Mouse (Mus musculus): ENCODE data around the gene Nrd1. TPM values are rescaled to one million over a fixed set of nuclear protein-coding genes. Genes with fewer than 3 reads are reported as not detected.

Gene Nrd1
- 24.6 and 28.8 TPM in 2 replicates for polyA plus RNA-seq (2012)

GRCm38 (mm10) chr4:108999999-109000950, at the start of gene Nrd1:
Nrd1 (plus strand) TSS chr4:109000655.

Other genes with a start within 250 kb of the Nrd1 start
- gene Zfyve9, start 219.9 kb upstream of the Nrd1 start, polyA plus RNA-seq (2012) = 0.03 and 0.05 TPM in 2 replicates
- 7.1 and 8.3 TPM in 2 replicates for gene Btf3l4, start 167.0 kb upstream of the Nrd1 start, polyA plus RNA-seq (2012)
- 12.2 and 17.6 TPM in 2 replicates for gene Txndc12, start 166.1 kb upstream of the Nrd1 start, polyA plus RNA-seq (2012)
- gene Kti12, start 152.9 kb upstream of the Nrd1 start, polyA plus RNA-seq (2012) = 72.4 and 73.7 TPM in 2 replicates
- 0.25 and 0.47 TPM in 2 replicates for gene A730015C16Rik, start 152.0 kb upstream of the Nrd1 start, polyA plus RNA-seq (2012)
- 0.06 TPM in 1 of 2 replicates, not detected in the other for gene Rab3b, start 121.6 kb upstream of the Nrd1 start, polyA plus RNA-seq (2012)
- 5.9 and 7.4 TPM in 2 replicates for gene Osbpl9, start 201.6 kb downstream of the Nrd1 start, polyA plus RNA-seq (2012)
- gene Calr4, start 233.8 kb downstream of the Nrd1 start, polyA plus RNA-seq (2012) = 0.04 TPM in 1 of 2 replicates, not detected in the other

Measured in megakaryocyte-erythroid progenitor cell, adult 5 weeks (primary cell).